Mouse (Mus musculus) right cerebral cortex, postnatal 36 days (tissue): ENCODE measurements around the gene BC035044.
A peak's percentile ranks its signal among the peaks of the same experiment; 100 is the strongest.
"Not testable (repeated sequence)": the region's sequence is repeated elsewhere in the genome, so short reads cannot be mapped to it uniquely, and the experiment has no call there.

Experiments used
- DNase-seq, 2 experiments: peaks; one replicate each; pipeline ENCODE4 v3.0.0; 2022; ENCODE audit warnings: low spot score in 2 of 2, mixed read lengths in 1 of 2

BC035044 gene

DNA sequence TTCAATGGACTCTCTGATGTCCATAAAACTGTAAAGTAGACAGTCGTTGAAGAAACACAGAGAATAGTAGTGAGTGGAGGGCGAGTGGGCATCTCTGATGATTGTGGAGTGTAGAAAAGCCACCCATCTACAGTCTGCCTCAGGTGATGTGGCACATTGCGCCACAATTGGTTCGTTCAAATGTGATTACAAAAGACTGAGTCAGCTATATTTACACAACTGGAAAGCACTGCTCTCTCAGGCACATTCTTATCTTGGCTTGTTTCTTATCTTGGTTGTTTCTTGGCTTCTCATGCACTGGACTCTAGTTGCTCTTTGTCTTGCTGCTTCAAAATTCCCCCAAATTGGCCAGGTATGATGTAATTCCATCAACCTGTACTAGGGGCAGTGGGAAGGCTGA, 55.4 kb downstream of the BC035044 start:
- no peak for DNase-seq

DNA sequence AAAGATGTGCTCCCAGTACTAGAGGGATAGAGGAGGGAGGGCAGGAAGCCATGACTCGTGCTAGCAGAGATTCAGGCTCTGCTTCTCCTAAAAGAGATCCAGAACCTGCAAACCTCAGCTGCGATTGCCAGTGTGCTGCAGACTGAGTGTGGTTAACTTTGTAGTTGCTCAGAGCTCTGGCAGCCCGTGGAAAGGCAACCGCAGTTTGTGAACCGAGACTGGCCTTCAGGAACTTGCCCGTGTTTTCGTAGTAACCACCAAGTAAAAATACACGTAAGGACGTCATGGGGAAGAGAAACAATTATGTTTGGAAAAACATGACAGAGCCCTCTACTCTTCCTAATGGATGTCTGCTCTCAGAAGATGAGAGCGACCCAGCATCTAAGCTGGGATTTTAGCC, 57.9 kb downstream of the BC035044 start:
- DNase-seq, result no peak

DNA sequence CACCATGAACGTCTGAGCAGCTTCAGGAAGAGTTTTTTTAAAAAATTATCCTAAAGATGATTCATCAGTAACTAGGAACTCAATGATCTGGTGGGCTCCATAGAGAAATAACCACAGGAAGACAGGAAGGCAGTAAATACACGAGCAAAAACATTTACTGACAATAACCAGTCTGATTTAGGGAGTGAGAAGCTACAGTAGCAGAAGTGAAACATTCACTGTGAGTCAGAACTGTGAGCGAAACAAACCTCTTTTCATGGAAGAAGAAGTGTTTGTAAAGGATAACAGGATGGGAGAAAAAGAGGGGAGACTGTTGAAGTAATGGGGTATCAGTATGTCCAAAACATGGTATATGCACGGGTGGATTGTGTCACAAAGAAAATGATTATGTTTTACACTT, 61.1 kb downstream of the BC035044 start:
- DNase-seq, result no peak

DNA sequence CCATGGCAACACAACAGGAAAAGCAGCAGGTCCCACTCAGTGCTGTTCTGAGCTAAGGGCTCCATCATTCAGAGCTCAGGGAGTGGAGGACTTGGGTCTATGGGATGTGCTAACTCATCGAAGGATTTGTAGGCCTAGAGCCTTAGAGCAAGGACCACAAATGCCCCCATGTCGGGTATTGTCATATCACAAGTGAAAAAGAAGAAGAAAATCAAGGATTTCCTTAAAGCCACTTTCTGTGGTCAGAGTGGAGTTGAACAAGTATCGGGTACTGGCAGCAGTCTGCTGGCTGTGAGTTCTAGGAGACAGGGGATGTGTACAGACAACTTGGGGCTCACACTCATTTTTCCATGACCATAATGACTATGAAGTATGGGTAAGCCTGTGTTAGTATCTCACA, 64.1 kb downstream of the BC035044 start:
- no peak for DNase-seq

DNA sequence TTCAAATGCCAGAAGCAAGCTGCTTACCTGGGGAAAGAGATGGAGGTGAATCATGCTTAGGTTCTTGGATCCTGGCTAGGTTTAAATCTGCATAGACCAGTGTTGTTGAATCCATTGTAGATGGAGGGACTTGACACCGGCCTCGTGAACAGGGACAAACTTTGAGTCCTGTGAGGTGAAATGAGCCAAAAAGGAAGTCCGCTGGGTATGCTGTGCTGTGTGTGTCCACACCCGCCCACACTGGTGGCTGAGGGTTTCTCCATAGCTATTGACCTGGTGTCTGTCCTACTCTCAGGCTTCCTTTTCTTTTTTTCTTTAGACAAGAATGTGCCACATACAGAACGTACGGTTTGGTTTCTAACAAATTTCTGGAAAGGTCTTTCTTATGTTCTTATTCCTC, 64.8 kb downstream of the BC035044 start, which contains the start of the genes Gm44511 and Klrb1b:
Gm44511 (minus strand) TSS at position 184 of the 400 bp plus-strand sequence.
Klrb1b (minus strand) TSS at position 200 of the 400 bp plus-strand sequence.
- DNase-seq, result no peak

DNA sequence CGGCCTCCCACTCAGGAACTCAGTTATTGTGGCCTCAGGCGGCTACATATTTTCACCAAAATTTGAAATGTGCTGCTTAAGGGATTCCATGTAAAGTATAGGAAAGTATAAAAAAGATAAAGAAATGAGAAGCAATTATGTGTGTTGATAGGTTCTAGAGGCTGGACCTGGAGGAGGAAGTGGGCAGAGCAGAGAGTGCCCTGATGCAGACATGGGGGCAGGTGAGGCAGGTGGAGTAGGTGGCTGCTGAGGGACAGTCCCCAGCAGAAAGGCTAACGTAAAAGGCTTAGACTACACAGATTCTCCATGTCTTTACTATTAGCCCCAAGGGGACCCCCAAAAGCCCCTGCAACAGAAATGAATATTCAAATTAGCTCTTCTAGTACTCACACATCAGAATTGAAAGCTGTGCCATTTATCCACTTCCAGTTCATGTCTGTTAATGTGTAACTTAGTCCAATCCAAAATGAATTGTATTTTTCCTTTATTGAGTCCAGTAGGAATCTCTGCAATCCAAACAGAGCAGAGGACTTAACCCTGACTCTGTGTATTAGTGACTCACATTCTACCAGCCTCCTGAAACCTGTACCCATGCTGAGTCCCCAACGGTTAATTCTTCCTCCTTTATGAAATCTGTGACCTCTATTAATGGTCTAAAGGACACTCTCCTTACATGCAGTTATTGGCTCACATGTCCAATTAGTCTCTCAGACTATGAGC, 72.7 kb downstream of the BC035044 start:
- DNase-seq, result no peak

DNA sequence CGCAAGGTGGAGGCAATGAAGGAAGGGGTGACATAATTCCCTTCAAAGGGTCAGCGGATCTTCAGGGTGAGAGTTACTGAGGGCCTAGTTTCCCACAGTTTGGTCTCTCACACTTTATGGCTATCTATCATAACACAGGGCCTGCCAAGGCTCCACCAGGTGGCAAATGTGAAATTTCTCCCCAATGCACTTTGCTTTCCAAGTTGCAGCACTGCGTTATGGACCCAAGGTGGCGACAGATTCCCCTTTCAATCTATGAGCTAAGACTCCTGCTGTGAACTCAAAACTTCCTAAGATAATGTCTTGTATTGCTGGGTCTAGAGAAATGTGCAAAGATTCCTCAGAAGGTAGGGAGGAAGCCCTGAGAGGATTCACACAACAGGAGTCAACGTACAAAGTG, 82.4 kb downstream of the BC035044 start:
- DNase-seq, result no peak

DNA sequence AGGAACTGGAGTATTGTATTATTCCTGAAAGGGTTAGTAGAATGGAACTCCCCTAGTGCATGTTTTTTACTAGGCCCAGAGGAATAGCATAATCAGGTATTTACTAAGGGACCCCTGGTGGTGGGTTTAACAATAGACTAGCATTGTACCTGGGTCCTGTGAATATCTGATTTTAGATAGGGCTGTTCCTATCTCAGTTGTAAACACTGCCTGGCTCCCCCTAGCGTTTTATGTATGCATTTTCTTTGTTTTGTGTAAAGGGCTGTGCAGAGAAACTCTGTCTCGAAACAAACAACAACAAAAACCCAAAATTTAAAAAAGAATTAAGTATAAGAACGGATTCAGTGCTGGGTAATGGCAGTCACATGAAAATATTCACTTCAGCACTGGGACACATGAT, 83.9 kb downstream of the BC035044 start:
- no peak for DNase-seq

DNA sequence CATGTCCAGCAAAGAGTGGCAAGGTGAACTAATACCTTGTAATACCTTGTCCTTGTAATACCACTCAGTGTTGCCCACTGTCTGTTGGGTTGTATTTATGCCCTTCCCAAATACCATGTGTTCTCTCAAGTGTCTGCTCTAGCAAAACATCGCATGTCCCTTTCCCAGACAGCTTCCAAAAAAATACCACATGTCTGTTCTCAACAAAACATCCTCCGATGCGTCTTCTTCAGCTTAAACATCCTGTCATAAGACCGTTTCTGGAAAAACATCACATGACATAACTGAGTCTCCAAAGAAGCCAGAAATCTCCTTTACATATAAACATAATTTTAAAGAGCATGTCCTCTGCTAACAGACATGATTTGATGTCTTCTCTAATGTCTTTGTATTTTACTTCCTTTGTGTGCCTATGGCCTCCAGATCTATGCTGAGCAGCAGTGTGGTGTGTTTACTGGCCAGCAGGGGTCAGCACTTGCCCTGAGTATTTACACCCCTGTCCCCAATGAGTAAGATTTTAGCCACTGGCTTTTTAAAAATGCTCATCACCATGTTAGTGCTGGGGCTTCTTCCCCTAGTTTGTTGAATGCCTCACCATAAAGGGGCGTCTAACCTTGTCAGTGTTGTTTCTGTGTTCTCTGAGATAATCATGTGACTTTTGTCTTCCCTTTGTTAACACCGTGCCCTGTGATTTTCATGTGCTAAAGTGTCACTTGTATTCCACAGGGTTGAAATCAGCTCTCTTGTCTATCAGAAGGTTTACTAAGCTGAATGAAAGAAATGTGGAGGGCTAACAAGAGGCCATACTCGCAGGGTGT, 85.9 kb downstream of the BC035044 start:
- DNase-seq, result not testable (repeated sequence)

DNA sequence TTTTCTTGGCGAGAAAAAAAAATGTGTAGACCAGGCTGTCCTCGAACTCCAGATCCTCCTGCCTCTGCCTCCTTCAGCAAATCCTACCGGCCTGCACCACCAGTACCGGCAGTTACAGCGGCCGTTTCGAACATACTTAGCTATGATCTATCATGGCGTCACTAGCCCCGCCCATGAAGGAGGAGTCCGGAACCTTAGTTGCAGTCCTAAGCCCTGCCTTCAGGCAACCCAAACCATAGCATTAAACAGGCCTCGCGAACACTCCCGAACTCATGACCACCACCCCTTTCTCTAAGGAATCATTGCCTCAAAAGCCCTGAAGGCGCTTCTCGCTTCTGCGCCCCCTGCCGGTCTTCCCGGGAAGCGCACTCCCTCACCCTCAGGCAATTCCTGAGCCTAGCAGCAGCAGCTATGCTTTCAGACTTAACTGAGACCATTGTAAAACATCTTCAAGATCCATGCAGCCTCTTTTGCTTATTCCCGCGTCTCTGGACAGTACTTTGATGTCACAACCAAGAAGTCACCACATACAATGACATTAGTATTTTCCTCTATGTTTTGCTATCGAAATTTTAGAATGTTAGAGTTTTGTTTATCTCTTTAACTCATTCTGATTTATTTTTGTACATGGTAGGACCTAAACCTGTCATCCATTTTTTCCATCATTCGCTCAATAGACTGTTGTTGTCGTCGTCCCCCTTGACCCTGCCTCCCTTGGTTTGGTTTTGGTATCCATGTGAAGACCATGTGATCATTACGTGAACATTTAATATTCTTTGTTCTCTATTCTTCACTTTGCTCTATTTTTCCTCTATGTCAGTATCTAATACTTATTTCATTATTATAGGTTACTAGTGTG, 87.7 kb downstream of the BC035044 start:
- peak; percentile 95 to 96 for DNase-seq

DNA sequence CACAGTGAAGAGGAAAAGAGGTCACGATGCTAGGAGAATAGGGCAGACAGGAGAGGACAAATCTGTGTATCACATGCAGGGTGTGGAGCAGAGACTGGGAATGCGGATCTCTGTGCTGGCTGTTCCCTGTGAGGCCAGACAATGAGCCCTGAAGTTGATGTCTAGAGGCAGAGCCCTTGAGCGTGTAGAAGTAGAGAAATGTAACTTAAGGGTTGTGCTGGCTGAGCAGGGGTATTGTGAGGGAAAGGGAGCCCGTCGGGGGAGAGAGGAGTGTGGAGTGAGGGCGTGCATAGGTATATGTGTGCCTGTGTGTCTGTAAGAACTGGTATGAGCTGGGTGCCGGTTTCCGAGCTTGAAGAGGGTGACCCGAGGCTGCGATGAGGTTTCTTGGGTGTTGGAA, 88.4 kb downstream of the BC035044 start:
- DNase-seq, result peak; percentile 36 to 38

DNA sequence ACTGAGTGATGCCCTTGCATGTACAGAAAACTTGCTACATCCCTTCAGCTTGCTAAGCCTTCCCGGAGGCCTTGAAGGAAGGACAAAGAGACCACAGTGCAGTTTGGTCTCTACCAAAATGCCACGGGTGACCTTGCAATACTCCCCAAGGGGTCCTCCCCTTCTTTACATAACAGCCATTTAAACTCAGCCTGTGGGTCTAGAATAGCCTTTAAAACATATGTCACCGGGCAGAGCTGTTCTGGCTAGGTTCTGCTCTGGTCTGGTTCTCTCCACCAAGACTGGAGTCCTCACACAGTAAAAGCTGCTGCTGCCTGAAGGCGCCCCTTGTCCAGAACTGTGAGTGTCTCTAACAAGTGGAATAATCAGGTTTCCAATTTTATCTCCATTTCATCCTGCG, 90.2 kb downstream of the BC035044 start:
- not testable (repeated sequence) for DNase-seq

DNA sequence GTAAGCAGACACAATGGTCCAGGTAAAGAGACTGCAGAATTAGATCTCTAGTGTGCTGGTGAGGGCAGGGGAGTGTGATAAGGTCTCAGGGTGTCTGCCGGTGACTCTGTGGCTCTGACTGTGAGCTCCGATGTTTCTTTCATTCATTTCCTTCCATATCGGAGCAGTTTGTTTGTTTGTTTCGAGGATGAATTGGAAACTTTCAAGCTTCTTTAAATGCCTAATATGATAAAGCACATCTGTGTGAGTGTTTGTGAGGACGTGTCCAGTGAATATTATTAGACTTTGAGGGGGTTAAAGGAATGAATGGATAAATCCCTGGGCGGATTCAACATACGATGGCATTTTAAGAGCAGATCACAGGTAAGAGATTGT, 91.0 kb downstream of the BC035044 start:
- no peak for DNase-seq

DNA sequence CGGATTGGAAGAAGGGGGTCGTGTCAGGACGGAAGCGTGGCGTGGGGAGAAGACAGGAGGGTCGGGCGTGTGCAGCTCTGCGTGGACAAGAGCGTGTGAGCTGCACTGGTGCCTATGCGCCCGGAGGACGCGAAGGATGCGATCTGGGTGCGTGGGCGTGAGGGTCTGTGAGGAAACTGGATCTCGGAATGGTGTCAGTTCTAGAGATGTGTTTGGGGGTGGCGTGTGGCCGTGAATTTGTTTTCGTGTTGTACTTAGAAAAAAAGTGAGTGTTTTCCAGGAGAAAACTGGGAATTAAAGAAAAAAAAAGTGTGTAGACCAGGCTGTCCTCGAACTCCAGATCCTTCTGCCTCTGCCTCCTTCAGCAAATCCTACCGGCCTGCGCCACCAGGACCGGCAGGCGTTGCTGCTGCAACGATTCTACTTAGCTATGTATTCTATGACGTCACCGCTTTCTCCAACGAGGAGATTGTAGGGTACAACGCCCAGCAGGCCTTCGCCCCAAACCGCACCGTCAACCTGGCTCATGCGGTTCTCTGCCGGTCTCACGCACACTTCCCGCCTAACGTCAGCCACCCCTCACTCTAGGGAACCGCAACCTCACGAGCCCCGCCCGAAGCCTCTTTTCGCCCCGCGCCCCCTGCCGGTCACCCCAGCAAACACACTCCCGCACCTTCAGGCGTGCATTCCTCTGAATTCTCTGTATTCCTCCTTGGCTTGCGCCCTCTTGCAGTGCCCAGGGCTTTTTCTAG, 91.6 kb downstream of the BC035044 start:
- peak; percentile 80 to 86 for DNase-seq
